Mouse (Mus musculus): Measurements from ENCODE around the gene Prkcb. TPM values are rescaled to one million over a fixed set of nuclear protein-coding genes. Genes with fewer than 3 reads are reported as not detected.

Prkcb gene
- polyA plus RNA-seq, 1 experiment from 2014 or later: 170 TPM

GRCm38 (mm10) chr7:122528201-122528600 is 239.7 kb downstream of the Prkcb start:
- no peak overlapping the region for H3K9ac ChIP-seq (replicated peaks; ENCODE audit: low read depth, low read length)
- H3K36me3 ChIP-seq (ENCODE audit: control insufficient read depth, insufficient read depth, low read length): no peaks in the 10 kb centered on the region
- ATAC-seq (ENCODE audit: low read depth): no peak
- H3K9me3 ChIP-seq (ENCODE audit: control insufficient read depth, low read length): no peaks in the 10 kb centered on the region
- WGBS: 93% methylated on average over 11 of the region's 11 CpGs
- H3K27me3 ChIP-seq (ENCODE audit: control insufficient read depth, insufficient read depth, low read length): no peaks in the 10 kb centered on the region
- H3K4me1 ChIP-seq (ENCODE audit: control insufficient read depth, insufficient read depth, low read length): no peaks in the 10 kb centered on the region
- no peak overlapping the region for H3K4me3 ChIP-seq (ENCODE audit: low read depth, low read length)
- H3K27ac ChIP-seq (ENCODE audit: low read depth, low read length): no peak overlapping the region
- H3K4me2 ChIP-seq (ENCODE audit: low read depth, low read length): no peak overlapping the region

GRCm38 (mm10) chr7:122528646-122529045 is 240.1 kb downstream of the Prkcb start:
- H3K4me3 ChIP-seq (ENCODE audit: low read depth, low read length): no peak overlapping the region
- ATAC-seq (ENCODE audit: low read depth): no peak
- H3K9me3 ChIP-seq (ENCODE audit: control insufficient read depth, low read length): no peaks in the 10 kb centered on the region
- no peak overlapping the region for H3K4me2 ChIP-seq (ENCODE audit: low read depth, low read length)
- H3K9ac ChIP-seq (replicated peaks; ENCODE audit: low read depth, low read length): no peak overlapping the region
- WGBS: 92% methylated on average over 5 of the region's 5 CpGs
- H3K36me3 ChIP-seq (ENCODE audit: control insufficient read depth, insufficient read depth, low read length): no peaks in the 10 kb centered on the region
- H3K27me3 ChIP-seq (ENCODE audit: control insufficient read depth, insufficient read depth, low read length): no peaks in the 10 kb centered on the region
- no peak overlapping the region for H3K27ac ChIP-seq (ENCODE audit: low read depth, low read length)
- H3K4me1 ChIP-seq (ENCODE audit: control insufficient read depth, insufficient read depth, low read length): no peaks in the 10 kb centered on the region

DNA sequence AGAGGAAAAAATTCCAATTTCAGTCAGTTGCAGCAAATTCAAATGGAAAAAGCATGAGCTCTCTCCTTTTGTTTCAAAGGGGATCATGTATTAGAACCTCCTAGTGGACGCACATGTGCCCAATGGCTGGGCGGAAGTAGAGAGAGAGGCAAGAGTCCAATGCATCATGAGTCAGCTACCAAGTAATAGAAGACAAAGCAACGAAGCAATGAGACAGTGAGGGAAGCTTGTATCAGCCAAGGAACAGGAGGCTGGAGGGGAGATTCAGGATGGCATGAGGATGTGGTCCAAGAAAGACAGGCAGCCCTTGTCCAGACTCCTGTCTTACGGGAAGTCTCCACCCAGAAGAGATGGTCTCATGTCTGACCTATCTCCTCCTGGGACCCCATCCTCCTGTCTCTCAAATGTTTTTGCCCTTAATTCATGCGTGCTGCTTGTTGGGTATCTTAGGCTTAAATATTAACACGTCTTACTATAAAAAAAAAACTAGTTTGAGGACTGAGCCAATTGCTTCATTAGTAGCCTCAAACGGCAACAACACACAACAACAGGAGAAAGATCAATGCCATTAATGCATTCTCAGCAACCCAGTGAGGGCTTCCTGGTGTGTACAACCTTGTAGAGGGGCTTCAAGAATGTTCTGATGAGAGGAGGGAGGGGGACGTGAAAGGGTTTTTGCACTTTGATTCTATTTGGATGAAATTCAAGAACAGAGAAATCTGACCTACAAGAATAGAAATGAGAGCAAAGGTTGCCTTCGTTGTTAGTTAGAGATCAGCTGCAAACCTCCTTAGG is 245.2 kb downstream of the Prkcb start:
- ATAC-seq (ENCODE audit: low read depth): no peak
- H3K27ac ChIP-seq (ENCODE audit: low read depth, low read length): no peak overlapping the region
- no peaks in the 10 kb centered on the region for H3K36me3 ChIP-seq (ENCODE audit: control insufficient read depth, insufficient read depth, low read length)
- no peaks in the 10 kb centered on the region for H3K27me3 ChIP-seq (ENCODE audit: control insufficient read depth, insufficient read depth, low read length)
- H3K9ac ChIP-seq (replicated peaks; ENCODE audit: low read depth, low read length): no peak overlapping the region
- no peak overlapping the region for H3K4me3 ChIP-seq (ENCODE audit: low read depth, low read length)
- no peaks in the 10 kb centered on the region for H3K9me3 ChIP-seq (ENCODE audit: control insufficient read depth, low read length)
- 93% methylated on average over 9 of the region's 9 CpGs for WGBS
- no peaks in the 10 kb centered on the region for H3K4me1 ChIP-seq (ENCODE audit: control insufficient read depth, insufficient read depth, low read length)
- no peak overlapping the region for H3K4me2 ChIP-seq (ENCODE audit: low read depth, low read length)

DNA sequence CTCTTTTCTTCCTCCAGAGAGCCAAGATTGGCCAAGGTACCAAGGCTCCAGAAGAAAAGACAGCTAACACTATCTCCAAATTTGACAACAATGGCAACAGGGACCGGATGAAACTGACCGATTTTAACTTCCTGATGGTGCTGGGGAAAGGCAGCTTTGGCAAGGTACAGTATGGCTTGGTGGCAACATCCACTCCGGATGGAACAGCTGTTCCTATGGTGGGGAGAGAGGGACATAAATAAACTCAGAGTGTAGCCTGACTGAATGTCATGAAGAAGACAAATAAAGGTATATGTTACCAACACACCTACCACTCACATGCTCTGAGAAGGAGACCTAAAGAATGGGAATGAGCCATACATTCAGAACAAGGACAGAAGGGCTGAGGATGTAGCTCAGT is 256.1 kb downstream of the Prkcb start:
- 91% methylated on average over 3 of the region's 3 CpGs for WGBS
- Histone ChIP-seq H3K9ac (replicated peaks; ENCODE audit: low read depth, low read length) (no peak overlapping the region), H3K27ac (ENCODE audit: low read depth, low read length) (no peak overlapping the region), H3K27me3 (ENCODE audit: control insufficient read depth, insufficient read depth, low read length) (no peaks in the 10 kb centered on the region), H3K4me1 (ENCODE audit: control insufficient read depth, insufficient read depth, low read length) (0 out of 2 replicates have a peak, but pooled peaks cover 3% of the 10 kb centered on the region), H3K4me3 (ENCODE audit: low read depth, low read length) (no peak overlapping the region), H3K9me3 (ENCODE audit: control insufficient read depth, low read length) (no peaks in the 10 kb centered on the region), H3K4me2 (ENCODE audit: low read depth, low read length) (no peak overlapping the region), H3K36me3 (ENCODE audit: control insufficient read depth, insufficient read depth, low read length) (no peaks in the 10 kb centered on the region)
- ATAC-seq (ENCODE audit: low read depth): no peak

DNA sequence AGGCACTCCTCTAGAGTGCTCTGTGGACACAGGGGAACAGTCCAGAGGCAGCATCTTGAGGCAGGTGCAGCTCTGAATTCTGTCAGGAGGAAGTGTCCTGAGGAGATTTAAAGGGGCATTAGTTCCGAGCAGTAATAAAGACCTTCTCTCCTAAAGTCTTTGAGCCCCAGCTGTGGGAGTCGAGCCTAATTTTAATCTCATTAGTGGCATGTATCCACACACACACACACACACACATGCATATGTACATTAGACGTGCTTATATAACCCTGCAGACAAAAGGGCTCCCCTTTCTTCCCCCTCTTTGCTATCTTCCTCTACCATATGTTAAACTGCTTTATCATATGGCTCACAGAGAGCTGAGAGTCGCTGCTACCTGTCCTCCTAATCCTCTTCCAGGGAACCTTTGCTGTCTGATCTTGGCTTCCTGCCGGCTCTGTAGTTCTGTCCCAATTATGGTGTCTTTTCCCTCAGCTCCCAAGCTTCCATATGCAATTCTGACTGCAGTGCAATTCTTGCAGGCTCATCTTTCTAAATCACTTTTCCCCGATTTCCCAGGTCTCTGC is 268.1 kb downstream of the Prkcb start:
- Histone ChIP-seq H3K36me3 (ENCODE audit: control insufficient read depth, insufficient read depth, low read length) (no peaks in the 10 kb centered on the region), H3K4me1 (ENCODE audit: control insufficient read depth, insufficient read depth, low read length) (0 out of 2 replicates have a peak, but pooled peaks cover 5% of the 10 kb centered on the region), H3K27me3 (ENCODE audit: control insufficient read depth, insufficient read depth, low read length) (no peaks in the 10 kb centered on the region), H3K9ac (replicated peaks; ENCODE audit: low read depth, low read length) (no peak overlapping the region), H3K9me3 (ENCODE audit: control insufficient read depth, low read length) (no peaks in the 10 kb centered on the region), H3K27ac (ENCODE audit: low read depth, low read length) (no peak overlapping the region), H3K4me2 (ENCODE audit: low read depth, low read length) (no peak overlapping the region), H3K4me3 (ENCODE audit: low read depth, low read length) (no peak overlapping the region)
- WGBS: 23% methylated on average over 6 of the region's 6 CpGs
- ATAC-seq (ENCODE audit: low read depth): no peak; the same call in 1 of the 2 replicates

- 0 out of 2 replicates have a peak overlapping the region, but pooled peaks have one; percentile 34 for H3K27ac ChIP-seq (ENCODE audit: low read depth, low read length)
These were observed 269.7 kb downstream of the Prkcb start for GRCm38 (mm10) chr7:122558085-122558811.

GRCm38 (mm10) chr7:122558912-122559311 is 270.4 kb downstream of the Prkcb start:
- no peak for ATAC-seq (ENCODE audit: low read depth)
- Histone ChIP-seq H3K4me2 (ENCODE audit: low read depth, low read length) (no peak overlapping the region), H3K27ac (ENCODE audit: low read depth, low read length) (no peak overlapping the region), H3K4me1 (ENCODE audit: control insufficient read depth, insufficient read depth, low read length) (0 out of 2 replicates have a peak, but pooled peaks cover 5% of the 10 kb centered on the region), H3K4me3 (ENCODE audit: low read depth, low read length) (no peak overlapping the region), H3K36me3 (ENCODE audit: control insufficient read depth, insufficient read depth, low read length) (no peaks in the 10 kb centered on the region), H3K9ac (replicated peaks; ENCODE audit: low read depth, low read length) (no peak overlapping the region), H3K9me3 (ENCODE audit: control insufficient read depth, low read length) (no peaks in the 10 kb centered on the region), H3K27me3 (ENCODE audit: control insufficient read depth, insufficient read depth, low read length) (no peaks in the 10 kb centered on the region)
- 35% methylated on average over 6 of the region's 6 CpGs for WGBS

More at GRCm38 (mm10) chr7:122558085-122558811, 269.7 kb downstream of the Prkcb start:
- Histone ChIP-seq H3K36me3 (ENCODE audit: control insufficient read depth, insufficient read depth, low read length) (no peaks in the 10 kb centered on the region), H3K9ac (replicated peaks; ENCODE audit: low read depth, low read length) (no peak overlapping the region), H3K4me3 (ENCODE audit: low read depth, low read length) (no peak overlapping the region), H3K27me3 (ENCODE audit: control insufficient read depth, insufficient read depth, low read length) (no peaks in the 10 kb centered on the region), H3K4me1 (ENCODE audit: control insufficient read depth, insufficient read depth, low read length) (0 out of 2 replicates have a peak, but pooled peaks cover 5% of the 10 kb centered on the region), H3K9me3 (ENCODE audit: control insufficient read depth, low read length) (no peaks in the 10 kb centered on the region), H3K4me2 (ENCODE audit: low read depth, low read length) (no peak overlapping the region)
- 41% methylated on average over 7 of the region's 7 CpGs for WGBS
- ATAC-seq (ENCODE audit: low read depth): no peak

GRCm38 (mm10) chr7:122562586-122562985 is 274.0 kb downstream of the Prkcb start:
- Histone ChIP-seq H3K9me3 (ENCODE audit: control insufficient read depth, low read length) (no peaks in the 10 kb centered on the region), H3K27ac (ENCODE audit: low read depth, low read length) (no peak overlapping the region), H3K4me1 (ENCODE audit: control insufficient read depth, insufficient read depth, low read length) (0 out of 2 replicates have a peak, but pooled peaks cover 5% of the 10 kb centered on the region), H3K4me2 (ENCODE audit: low read depth, low read length) (no peak overlapping the region), H3K36me3 (ENCODE audit: control insufficient read depth, insufficient read depth, low read length) (no peaks in the 10 kb centered on the region), H3K9ac (replicated peaks; ENCODE audit: low read depth, low read length) (no peak overlapping the region), H3K27me3 (ENCODE audit: control insufficient read depth, insufficient read depth, low read length) (no peaks in the 10 kb centered on the region), H3K4me3 (ENCODE audit: low read depth, low read length) (no peak overlapping the region)
- no peak for ATAC-seq (ENCODE audit: low read depth)
- WGBS: 75% methylated on average over 5 of the region's 5 CpGs

- H3K4me3 ChIP-seq (ENCODE audit: low read depth, low read length): no peak overlapping the region
- no peaks in the 10 kb centered on the region for H3K27me3 ChIP-seq (ENCODE audit: control insufficient read depth, insufficient read depth, low read length)
- H3K9ac ChIP-seq (replicated peaks; ENCODE audit: low read depth, low read length): no peak overlapping the region
- no peak overlapping the region for H3K4me2 ChIP-seq (ENCODE audit: low read depth, low read length)
- no peaks in the 10 kb centered on the region for H3K36me3 ChIP-seq (ENCODE audit: control insufficient read depth, insufficient read depth, low read length)
- H3K9me3 ChIP-seq (ENCODE audit: control insufficient read depth, low read length): no peaks in the 10 kb centered on the region
- H3K4me1 ChIP-seq (ENCODE audit: control insufficient read depth, insufficient read depth, low read length): no peaks in the 10 kb centered on the region
- no peak overlapping the region for H3K27ac ChIP-seq (ENCODE audit: low read depth, low read length)
- no peak for ATAC-seq (ENCODE audit: low read depth)
- WGBS: 89% methylated on average over 1 of the region's 1 CpGs
These were observed 276.8 kb downstream of the Prkcb start for GRCm38 (mm10) chr7:122565371-122565770.
